Comparison of ENCODE assay signal across 21 mouse cellular contexts in genomic region chr13:59248411-59248810, GRCm38 (mm10).
"Had no signal": no experiment of that assay in that cellular context is flagged by ENCODE, and none has a peak within 500 bp of the region (broad histone marks: within the 10 kb centered on the region; RNA-seq: fewer than 3 reads in every experiment).

No protein-coding gene starts in this region.

- H3K27me3 ChIP-seq: midbrain, embryonic 12.5 days; neural tube, embryonic 13.5 days; neural tube, embryonic 15.5 days; stomach, embryonic 15.5 days had no signal

- H3K36me3 ChIP-seq: midbrain, embryonic 10.5 days; midbrain, embryonic 12.5 days; neural tube, embryonic 13.5 days; neural tube, embryonic 15.5 days; stomach, embryonic 15.5 days had no signal

- DNase-seq: lung, adult 18-20 months; lung, embryonic 14.5 days; lung, postnatal 10 days; lung, postnatal 4 days; midbrain, embryonic 14.5 days; retina, postnatal 1 day; right cerebral cortex, adult 18-20 months; right cerebral cortex, postnatal 25 days; right cerebral cortex, postnatal 4 days; spleen, adult 18-20 months; thymus, adult 2 months; thymus, postnatal 25 days; thymus, postnatal 4 days had no signal

- H3K4me1 ChIP-seq: stomach, embryonic 15.5 days had no signal

- H3K9me3 ChIP-seq: midbrain, embryonic 10.5 days; midbrain, embryonic 12.5 days; neural tube, embryonic 13.5 days; neural tube, embryonic 15.5 days; stomach, embryonic 15.5 days had no signal

- H3K4me2 ChIP-seq: lung, embryonic 14.5 days; midbrain, embryonic 12.5 days; neural tube, embryonic 13.5 days; neural tube, embryonic 15.5 days; stomach, embryonic 15.5 days had no signal

- H3K4me3 ChIP-seq: midbrain, embryonic 10.5 days; midbrain, embryonic 12.5 days; myocyte; neural tube, embryonic 13.5 days; neural tube, embryonic 15.5 days; stomach, embryonic 15.5 days had no signal

- H3K9ac ChIP-seq: lung, embryonic 14.5 days; midbrain, embryonic 12.5 days; neural tube, embryonic 13.5 days; neural tube, embryonic 15.5 days; stomach, embryonic 15.5 days had no signal

- H3K27ac ChIP-seq: midbrain, embryonic 12.5 days; neural tube, embryonic 13.5 days; neural tube, embryonic 15.5 days; stomach, embryonic 15.5 days; stomach, postnatal 0 days had no signal

- ATAC-seq: midbrain, embryonic 16.5 days had no signal
